Mouse (Mus musculus) Patski (cell line): Measurements from ENCODE around the gene Nmnat2. TPM values are rescaled to one million over a fixed set of nuclear protein-coding genes. Genes with fewer than 3 reads are reported as not detected.

ENCODE experiments used
- ATAC-seq: fragments of 100-300 bp; one replicate; pipeline ENCODE4 v1.8.0; 2021
- CTCF ChIA-PET: fragments of 350-600 bp; sonication (Branson Sonifier 250); formaldehyde crosslinking; loops from one replicate; lab custom pipeline; 2022; ENCODE audit warnings: inconsistent platforms; lab: Charles Lee
- POLR2A ChIA-PET: fragments of 350-600 bp; sonication (Branson Sonifier 250); formaldehyde crosslinking; loops from one replicate; lab custom pipeline; 2022; ENCODE audit warnings: antibody characterized with exemption, inconsistent platforms; lab: Charles Lee
- DNase-seq: peaks from one replicate; pipeline ENCODE4 v3.0.0-alpha.2; 2011; ENCODE audit warnings: low read depth, low spot score
- H3K27me3 ChIP-seq: fragments of 371-371 bp; one replicate; pipeline ENCODE4 v1.5.1; 2021
- CTCF ChIP-seq: fragments of 100-300 bp; IDR thresholded peaks from one replicate; pipeline ENCODE4 v1.5.1; 2021
- in situ Hi-C: fragments of 300-500 bp; cut with MboI; formaldehyde crosslinking; loops from 3 replicates; pipeline ENCODE4 v1.11.1; 2018; ENCODE audit warnings: low pct_unique_long_range_greater_than_20kb, mixed read lengths
- polyA plus RNA-seq: library from polyadenylated mRNA; unstranded; gene quantifications from one replicate; pipeline ENCODE4 v1.2.3, GENCODE M21; 2021

Nmnat2 gene
- polyA plus RNA-seq, 1 experiment from 2014 or later, result 0.14 TPM

DNA sequence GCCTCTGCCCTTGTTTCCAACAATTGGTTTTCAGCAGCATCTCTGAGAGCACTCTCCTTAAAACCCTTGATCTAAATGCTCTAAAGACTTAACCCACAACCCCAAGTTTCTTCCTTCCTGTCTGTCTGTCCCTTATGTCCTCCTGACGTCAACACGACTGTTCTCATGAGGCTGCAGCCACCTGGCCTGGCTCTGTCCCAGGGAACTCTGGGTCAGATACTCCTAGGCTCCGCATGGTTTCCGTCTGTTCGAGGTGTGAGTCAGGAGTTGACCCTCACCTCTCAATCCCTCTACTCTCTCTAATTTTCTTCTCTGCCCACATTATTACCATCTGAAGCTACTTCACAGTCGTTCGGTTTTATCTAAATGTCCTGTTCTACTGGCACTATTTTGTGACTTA is 103.5 kb downstream of the Nmnat2 start:
- ChIA-PET POLR2A (no interaction called here), CTCF (no interaction called here)
- DNase-seq (no peak), ATAC-seq (no peak)
- TF ChIP-seq CTCF, result no peak
- in situ Hi-C loops, result no loop called here
- no peaks in the 10 kb centered on the region for H3K27me3 ChIP-seq

DNA sequence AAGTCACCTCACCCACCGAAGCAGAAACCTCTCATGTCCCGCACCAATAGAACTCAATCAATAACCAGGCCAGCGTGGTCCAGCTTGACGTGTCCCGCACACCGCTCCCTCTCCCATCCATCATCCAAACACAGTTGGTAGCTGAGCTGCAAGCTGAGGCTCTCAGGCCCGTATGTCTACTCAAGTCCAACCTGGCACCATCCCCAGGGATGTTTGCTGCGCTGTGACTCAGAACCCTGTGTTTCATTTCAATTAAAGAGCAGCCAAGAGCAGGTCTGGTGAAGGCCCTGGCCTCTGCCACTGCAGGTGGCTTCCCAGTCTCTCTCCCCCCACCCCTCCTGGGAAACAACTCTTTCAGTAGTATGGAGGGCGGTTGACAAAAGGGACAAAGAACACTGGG is 104.8 kb downstream of the Nmnat2 start:
- no peak for ATAC-seq
- POLR2A ChIA-PET, result no interaction called here
- in situ Hi-C loops, result no loop called here
- CTCF ChIA-PET, result no interaction called here
- TF ChIP-seq CTCF, result no peak
- no peak for DNase-seq
- H3K27me3 ChIP-seq, result no peaks in the 10 kb centered on the region

DNA sequence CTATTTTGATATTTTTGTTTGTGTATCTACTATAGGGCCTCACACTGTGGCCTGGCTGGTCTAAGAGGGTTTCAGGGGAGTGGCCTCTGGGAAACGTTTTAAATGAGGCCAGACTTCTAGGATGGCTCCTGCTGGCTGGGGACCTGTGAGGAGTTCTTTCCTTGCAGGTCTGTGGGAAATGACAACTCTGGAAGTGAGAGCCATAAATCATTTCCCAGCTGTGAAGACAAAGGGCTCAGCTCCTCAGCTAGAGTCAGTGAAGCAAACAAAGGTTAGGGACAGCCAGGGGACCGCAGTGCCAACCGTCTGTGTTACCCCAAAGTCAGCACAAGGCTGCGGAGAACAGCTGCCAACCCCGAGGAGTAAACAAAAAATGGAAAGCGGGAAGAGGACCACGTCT is 107.8 kb downstream of the Nmnat2 start:
- TF ChIP-seq CTCF, result no peak
- CTCF ChIA-PET, result no interaction called here
- in situ Hi-C loops, result no loop called here
- no peaks in the 10 kb centered on the region for H3K27me3 ChIP-seq
- ATAC-seq (no peak), DNase-seq (no peak)
- POLR2A ChIA-PET, result no interaction called here

DNA sequence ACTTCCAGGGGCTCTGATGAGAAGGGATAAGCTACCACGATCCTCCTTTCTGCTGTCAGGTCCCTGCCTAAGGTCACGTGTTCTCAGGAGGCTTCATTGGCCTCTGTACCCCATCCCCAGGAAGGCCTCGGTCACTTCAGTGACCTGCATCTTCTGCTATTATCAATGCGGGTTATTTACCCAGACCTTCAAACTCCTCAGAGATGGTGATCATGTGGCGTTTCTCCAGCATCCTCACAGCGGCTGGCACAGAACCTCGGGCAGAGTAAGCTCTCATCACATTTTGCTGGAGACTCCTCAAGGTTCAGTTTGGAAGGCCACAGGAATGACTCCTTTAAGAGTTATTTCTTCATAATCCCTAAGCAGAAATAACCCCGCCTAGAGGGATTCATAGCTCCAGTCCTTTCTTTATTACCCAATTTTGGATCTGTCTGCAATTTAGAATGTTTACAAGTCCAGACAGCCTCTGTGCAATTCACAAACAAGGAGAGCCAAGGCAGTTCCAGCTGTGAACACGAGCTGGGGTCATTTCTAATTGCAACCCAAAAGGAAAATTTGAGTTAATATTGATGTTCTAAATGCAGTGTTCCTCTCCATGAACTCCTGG is 110.1 kb downstream of the Nmnat2 start:
- H3K27me3 ChIP-seq, result no peaks in the 10 kb centered on the region
- no peak for ATAC-seq
- in situ Hi-C loops, result no loop called here
- no peak for DNase-seq
- ChIA-PET CTCF (interaction anchor here (0.7 to 1.1 kb wide), 2 partner anchors 9 to 15 kb away, joined by 3 to 4 read pairs; no protein-coding TSS in a partner anchor), POLR2A (no interaction called here)
- TF ChIP-seq CTCF, result no peak

DNA sequence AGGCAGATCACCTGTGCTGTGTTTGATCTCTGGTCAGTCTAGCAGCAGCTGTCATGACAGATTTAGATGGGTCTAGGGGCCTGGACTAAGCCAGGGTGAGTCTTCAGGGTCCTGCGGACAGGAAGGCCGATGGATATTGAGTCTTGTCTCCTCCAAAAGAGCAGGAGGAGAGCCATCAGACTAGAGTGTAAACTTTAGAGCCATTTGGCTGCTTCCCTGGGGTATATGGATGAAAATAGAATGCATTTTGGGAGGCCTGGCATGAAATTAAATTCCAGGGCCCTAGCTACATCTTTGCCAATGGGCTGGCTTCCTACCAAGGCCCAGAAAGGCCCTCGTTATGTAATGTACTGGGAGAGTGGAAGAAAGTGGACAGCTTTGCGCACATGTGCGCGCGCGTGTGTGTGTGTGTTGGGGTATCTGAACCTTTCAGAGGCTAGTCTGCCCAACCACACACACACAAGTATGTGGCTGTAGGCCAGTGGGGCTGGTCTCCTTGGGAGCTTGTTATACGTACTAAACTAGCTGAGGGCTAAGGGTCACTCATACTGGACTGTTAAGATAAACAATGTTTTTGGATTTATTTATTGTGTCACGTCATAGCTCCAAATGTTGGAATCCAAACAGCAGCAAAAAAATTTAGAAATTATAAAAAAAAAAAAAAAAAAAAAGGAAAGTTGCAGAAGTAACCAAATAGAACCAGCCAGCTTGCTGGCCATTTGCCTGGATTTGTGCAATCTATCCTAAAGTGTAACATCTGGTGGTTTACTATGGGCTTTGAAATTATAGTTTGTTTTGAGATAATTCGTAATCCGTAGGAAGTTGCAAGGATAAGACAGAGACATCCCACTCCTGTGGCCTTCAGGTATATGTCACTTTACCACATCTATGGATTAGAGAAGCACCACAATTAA is 110.9 kb downstream of the Nmnat2 start:
- DNase-seq (no peak), ATAC-seq (no peak)
- in situ Hi-C loops, result no loop called here

DNA sequence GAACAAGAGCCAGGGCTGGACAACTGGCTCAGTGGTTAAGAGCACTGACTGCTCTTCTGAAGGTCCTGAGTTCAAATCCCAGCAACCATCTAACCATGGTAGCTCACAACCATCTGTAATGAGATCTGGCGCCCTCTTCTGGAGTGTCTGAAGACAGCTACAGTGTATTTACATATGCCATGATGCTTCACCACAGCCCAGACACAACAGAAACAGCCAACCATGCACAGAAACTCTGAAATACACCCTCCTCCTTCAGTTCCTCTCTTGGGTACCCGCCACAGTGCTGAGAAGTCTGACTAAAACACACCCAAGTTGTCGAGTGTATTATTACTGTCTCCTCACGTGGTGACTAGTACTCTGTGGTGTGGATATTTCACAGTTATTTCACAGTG is 111.6 kb downstream of the Nmnat2 start:
- POLR2A ChIA-PET, result interaction anchor here (0.7 to 1.1 kb wide), 2 partner anchors 26 to 276 kb away, joined by 3 to 7 read pairs; no protein-coding TSS in a partner anchor
- DNase-seq, result no peak
- CTCF ChIA-PET, result no interaction called here
- no peaks in the 10 kb centered on the region for H3K27me3 ChIP-seq
- in situ Hi-C loops, result no loop called here
- TF ChIP-seq CTCF, result no peak
- no peak for ATAC-seq

More for the DNA sequence above, 110.9 kb downstream of the Nmnat2 start:
- POLR2A ChIA-PET, result interaction anchor here (0.7 to 1.1 kb wide), 2 partner anchors 27 to 275 kb away, joined by 3 to 7 read pairs; no protein-coding TSS in a partner anchor
- CTCF ChIA-PET, result interaction anchor here (0.7 to 1.1 kb wide), 2 partner anchors 9 to 16 kb away, joined by 3 to 4 read pairs; no protein-coding TSS in a partner anchor
- H3K27me3 ChIP-seq, result no peaks in the 10 kb centered on the region
- TF ChIP-seq CTCF, result no peak

DNA sequence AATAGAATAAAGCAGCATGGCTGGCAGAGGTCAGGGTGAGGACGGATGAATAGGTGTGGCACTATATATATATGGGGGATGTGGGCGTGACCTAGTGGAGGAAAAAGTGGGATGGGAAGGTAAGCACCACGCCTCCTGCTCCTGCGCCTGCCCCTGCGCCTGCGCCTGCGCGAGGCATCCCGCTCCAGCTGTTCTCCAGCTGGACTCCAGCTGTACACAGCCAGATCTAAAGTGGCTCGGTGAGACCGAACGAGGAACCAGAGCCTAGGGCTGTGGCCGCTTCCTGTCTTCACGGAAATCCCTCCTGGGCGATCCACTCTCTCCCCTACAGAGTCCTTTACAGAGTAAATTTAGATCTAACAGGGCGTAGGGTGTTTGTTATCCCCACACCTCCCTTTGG is 116.8 kb downstream of the Nmnat2 start:
- in situ Hi-C loops, result no loop called here
- no peak for ATAC-seq
- no peak for DNase-seq
- POLR2A ChIA-PET, result no interaction called here
- no peaks in the 10 kb centered on the region for H3K27me3 ChIP-seq
- no peak for TF ChIP-seq CTCF
- CTCF ChIA-PET, result no interaction called here

DNA sequence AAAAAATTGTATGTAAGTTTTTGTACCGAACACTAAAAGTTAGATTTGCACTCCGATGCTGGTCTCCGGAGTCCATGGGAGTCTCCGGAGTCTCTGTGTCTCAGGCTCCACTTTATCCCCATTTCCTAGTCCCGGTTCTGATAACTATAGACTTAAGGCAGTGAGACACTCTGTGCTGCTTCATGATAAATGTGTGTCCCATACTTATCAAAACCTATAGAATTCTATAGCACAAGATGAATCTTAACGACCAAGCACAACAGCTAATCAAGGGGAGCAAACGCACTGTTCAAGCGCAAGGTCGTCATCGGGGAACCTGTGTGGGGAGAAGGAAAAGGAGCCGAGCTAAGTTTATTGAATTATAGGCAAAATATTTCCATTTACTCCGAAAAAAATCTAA is 117.2 kb downstream of the Nmnat2 start:
- POLR2A ChIA-PET, result no interaction called here
- H3K27me3 ChIP-seq, result no peaks in the 10 kb centered on the region
- ATAC-seq, result no peak
- TF ChIP-seq CTCF, result no peak
- in situ Hi-C loops, result no loop called here
- no peak for DNase-seq
- CTCF ChIA-PET, result no interaction called here

DNA sequence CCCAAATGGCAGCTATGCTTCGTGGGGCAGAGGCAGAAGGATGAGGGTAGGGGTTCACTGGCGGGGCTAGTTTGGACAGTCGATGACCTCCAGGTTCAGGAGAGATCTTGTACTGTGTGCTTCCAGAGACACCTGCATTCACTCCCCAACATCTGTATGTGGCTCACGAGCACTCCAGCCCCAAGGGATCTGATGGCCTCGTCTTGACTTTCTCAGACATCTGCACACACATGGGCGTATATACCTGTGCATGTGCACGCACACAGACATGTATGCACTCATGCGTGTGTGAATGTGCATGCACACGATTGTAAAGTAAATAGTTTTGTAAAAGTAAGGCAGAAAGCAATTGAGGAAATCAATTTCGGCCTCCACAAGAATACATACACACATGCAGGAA is 117.9 kb downstream of the Nmnat2 start:
- ATAC-seq (no peak), DNase-seq (no peak)
- ChIA-PET CTCF (interaction anchor here (1.0 kb wide), 1 partner anchor 28 kb away, joined by 3 read pairs; no protein-coding TSS in a partner anchor), POLR2A (no interaction called here)
- no peak for TF ChIP-seq CTCF
- in situ Hi-C loops, result no loop called here
- H3K27me3 ChIP-seq, result no peaks in the 10 kb centered on the region

DNA sequence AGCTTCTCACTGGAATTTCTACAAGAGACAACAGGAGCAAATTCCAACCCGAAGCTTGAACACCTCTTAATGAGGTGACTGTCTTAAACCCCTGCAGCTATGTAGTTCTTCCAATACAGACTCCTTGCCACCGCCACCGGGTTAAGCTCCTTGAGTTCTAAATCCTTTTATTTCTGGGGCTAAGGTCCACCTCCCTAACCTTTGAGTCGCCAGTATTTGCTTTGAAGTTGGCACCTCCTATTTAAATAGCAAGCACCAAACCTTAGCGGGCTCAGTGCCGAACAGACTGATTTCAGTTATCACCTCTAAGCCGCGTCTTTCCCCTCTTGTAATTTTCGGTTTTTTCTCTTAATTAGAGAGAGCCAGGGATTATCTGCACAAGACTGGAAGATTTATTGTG is 118.6 kb downstream of the Nmnat2 start:
- DNase-seq (no peak), ATAC-seq (no peak)
- POLR2A ChIA-PET, result no interaction called here
- in situ Hi-C loops, result no loop called here
- CTCF ChIA-PET, result interaction anchor here (1.0 kb wide), 1 partner anchor 27 kb away, joined by 3 read pairs; no protein-coding TSS in a partner anchor
- no peak for TF ChIP-seq CTCF
- no peaks in the 10 kb centered on the region for H3K27me3 ChIP-seq
